Mouse (Mus musculus) cortical plate, adult 2 months (tissue): ENCODE results near the gene Clta.

ENCODE experiments used
- CTCF ChIP-seq: fragments of 200-500 bp; IDR thresholded peaks from 2 replicates; pipeline ENCODE4 v1.5.1; 2011; ENCODE audit warnings: mild to moderate bottlenecking, control low read depth, low read length; ENCODE audit not compliant: insufficient read depth; ENCODE audit errors: extremely low read depth
- POLR2A ChIP-seq: fragments of 200-500 bp; IDR thresholded peaks from 2 replicates; pipeline ENCODE4 v1.6.1; 2011; ENCODE audit warnings: mild to moderate bottlenecking, low read length, control low read depth; ENCODE audit not compliant: insufficient read depth; ENCODE audit errors: extremely low read depth

GRCm38 (mm10) chr4:43976223-43976740 lies 28.0 kb upstream of the Clta start:
- TF ChIP-seq CTCF (no peak), POLR2A (no peak)
